Mouse (Mus musculus): ENCODE results near the gene Gm9602. TPM values are rescaled to one million over a fixed set of nuclear protein-coding genes. Genes with fewer than 3 reads are reported as not detected.

Gm9602 gene
- not detected for polyA plus RNA-seq (2014; fragmentation: Illumina TruSeq; extraction: RNeasy Lipid Tissue Mini Kit (QIAGEN cat#74804); ENCODE audit: low read depth, low replicate concordance)

GRCm38 (mm10) chr14:4776037-4776436, at the start of gene Gm9602:
TSS of gene Gm9602 (plus strand) at chr14:4776337.

Other genes starting within 250 kb of the Gm9602 start
- gene Gm3047, start 220.9 kb upstream of the Gm9602 start, polyA plus RNA-seq (2014; fragmentation: Illumina TruSeq; extraction: RNeasy Lipid Tissue Mini Kit (QIAGEN cat#74804); ENCODE audit: low read depth, low replicate concordance): not detected
- not detected for gene Gm8159, start 144.0 kb upstream of the Gm9602 start, polyA plus RNA-seq (2014; fragmentation: Illumina TruSeq; extraction: RNeasy Lipid Tissue Mini Kit (QIAGEN cat#74804); ENCODE audit: low read depth, low replicate concordance)
- not detected for gene Gm3239, start 112.1 kb upstream of the Gm9602 start, polyA plus RNA-seq (2014; fragmentation: Illumina TruSeq; extraction: RNeasy Lipid Tissue Mini Kit (QIAGEN cat#74804); ENCODE audit: low read depth, low replicate concordance)
- gene Gm7876, start 67.1 kb upstream of the Gm9602 start, polyA plus RNA-seq (2014; fragmentation: Illumina TruSeq; extraction: RNeasy Lipid Tissue Mini Kit (QIAGEN cat#74804); ENCODE audit: low read depth, low replicate concordance): not detected
- gene Gm3252, start 49.6 kb upstream of the Gm9602 start, polyA plus RNA-seq (2014; fragmentation: Illumina TruSeq; extraction: RNeasy Lipid Tissue Mini Kit (QIAGEN cat#74804); ENCODE audit: low read depth, low replicate concordance): not detected
- gene Gm3269, start 61.8 kb downstream of the Gm9602 start, polyA plus RNA-seq (2014; fragmentation: Illumina TruSeq; extraction: RNeasy Lipid Tissue Mini Kit (QIAGEN cat#74804); ENCODE audit: low read depth, low replicate concordance): not detected
- not detected for gene Gm3264, start 79.2 kb downstream of the Gm9602 start, polyA plus RNA-seq (2014; fragmentation: Illumina TruSeq; extraction: RNeasy Lipid Tissue Mini Kit (QIAGEN cat#74804); ENCODE audit: low read depth, low replicate concordance)
- not detected for gene Gm3278, start 116.1 kb downstream of the Gm9602 start, polyA plus RNA-seq (2014; fragmentation: Illumina TruSeq; extraction: RNeasy Lipid Tissue Mini Kit (QIAGEN cat#74804); ENCODE audit: low read depth, low replicate concordance)
- not detected for gene Gm8297, start 207.6 kb downstream of the Gm9602 start, polyA plus RNA-seq (2014; fragmentation: Illumina TruSeq; extraction: RNeasy Lipid Tissue Mini Kit (QIAGEN cat#74804); ENCODE audit: low read depth, low replicate concordance)
- not detected for gene Gm3298, start 239.6 kb downstream of the Gm9602 start, polyA plus RNA-seq (2014; fragmentation: Illumina TruSeq; extraction: RNeasy Lipid Tissue Mini Kit (QIAGEN cat#74804); ENCODE audit: low read depth, low replicate concordance)